Mouse (Mus musculus) liver, embryonic 13.5 days (tissue): ENCODE measurements around the gene Olfr533. TPM values are rescaled to one million over a fixed set of nuclear protein-coding genes. Genes with fewer than 3 reads are reported as not detected.
"Not testable (repeated sequence)": the region's sequence is repeated elsewhere in the genome, so short reads cannot be mapped to it uniquely, and the experiment has no call there.

Experiments
- ATAC-seq: fragments of 200-750 bp; cut with Nextera tagmentation; 2 replicates; pipeline ENCODE4 v1.8.0; 2017; ENCODE audit warnings: low read depth, mild to moderate bottlenecking, moderate number of reproducible peaks, moderate library complexity
- DNase-seq: peaks from one replicate; pipeline ENCODE4 v3.0.0; 2022
- H3K27ac ChIP-seq: fragments of 300-500 bp; sonication (generic); 2 replicates; pipeline ENCODE4 v1.5.1; 2015; ENCODE audit warnings: moderate library complexity, mild to moderate bottlenecking, inconsistent platforms
- H3K27me3 ChIP-seq: fragments of 300-500 bp; sonication (generic); 2 replicates; pipeline ENCODE4 v1.6.1; 2015; ENCODE audit warnings: mild to moderate bottlenecking, inconsistent platforms
- H3K36me3 ChIP-seq: fragments of 300-500 bp; sonication (generic); 2 replicates; pipeline ENCODE4 v1.6.1; 2015; ENCODE audit warnings: mild to moderate bottlenecking, inconsistent platforms
- H3K4me1 ChIP-seq: fragments of 300-500 bp; sonication (generic); replicated peaks from 2 replicates; pipeline ENCODE4 v1.6.1; 2015; ENCODE audit warnings: inconsistent platforms
- H3K4me2 ChIP-seq: fragments of 300-500 bp; sonication (generic); 2 replicates; pipeline ENCODE4 v1.6.1; 2015; ENCODE audit warnings: inconsistent platforms, mild to moderate bottlenecking, moderate library complexity
- H3K4me3 ChIP-seq: fragments of 300-500 bp; sonication (generic); replicated peaks from 2 replicates; pipeline ENCODE4 v1.5.1; 2015; ENCODE audit warnings: mild to moderate bottlenecking, inconsistent platforms
- H3K9ac ChIP-seq: fragments of 300-500 bp; sonication (generic); 2 replicates; pipeline ENCODE4 v1.6.1; 2015; ENCODE audit warnings: mild to moderate bottlenecking, inconsistent platforms
- H3K9me3 ChIP-seq: fragments of 300-500 bp; sonication (generic); replicated peaks from 2 replicates; pipeline ENCODE4 v1.6.1; 2016; ENCODE audit warnings: inconsistent platforms
- WGBS: fragments of 180-500 bp; shearing (Covaris S2); methylation state at CpG from one replicate; pipeline ENCODE4 v1.1.7; 2015; ENCODE audit not compliant: insufficient replicate concordance; 5-methylcytosine and 5-hydroxymethylcytosine counted together
- polyA plus RNA-seq: library from polyadenylated mRNA; unstranded; fragments of >200 nt; fragmentation: Nextera tagmentation; extraction: Ambion mirVana; gene quantifications from 2 replicates; pipeline ENCODE4 v1.2.1, GENCODE M21; 2015

The Olfr533 gene
- not detected in 2 replicates for polyA plus RNA-seq

- not testable (repeated sequence) for H3K27me3 ChIP-seq, H3K4me2 ChIP-seq, H3K9me3 ChIP-seq, DNase-seq, H3K4me1 ChIP-seq, H3K4me3 ChIP-seq, ATAC-seq, H3K36me3 ChIP-seq, H3K27ac ChIP-seq, H3K9ac ChIP-seq
- 50% methylated on average over 1 of the region's 1 CpGs for WGBS
Observed at GRCm38 (mm10) chr7:140463070-140463469, at the start of gene Olfr533. TSS of gene Olfr533 (plus strand) at chr7:140463370.

DNA sequence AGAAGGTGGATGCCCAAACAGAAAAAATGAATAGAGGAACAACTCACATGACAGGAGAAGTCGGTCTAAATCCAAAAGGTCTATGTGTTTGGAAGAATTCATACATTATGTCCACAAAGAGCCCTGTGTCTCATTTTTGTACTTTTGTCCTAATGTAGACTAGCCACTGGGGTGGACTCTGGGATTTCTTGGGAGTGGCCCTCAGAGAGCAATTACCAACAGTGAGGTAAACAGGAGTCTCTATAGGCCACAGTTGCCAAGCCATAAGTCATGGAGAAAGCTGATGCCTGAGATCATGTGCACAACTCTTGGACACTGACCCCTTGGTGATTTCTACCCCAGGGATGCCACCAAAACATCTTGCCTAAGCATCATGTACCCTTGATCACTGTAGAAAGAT is 41.6 kb upstream of the Olfr533 start, which contains the start of gene Olfr532:
TSS of gene Olfr532 (minus strand) at position 101 of the 400 bp plus-strand sequence.
- H3K27ac ChIP-seq: no peak within 1 kb of the TSS
- no peaks in the 10 kb centered on the region for H3K27me3 ChIP-seq
- WGBS: 66% methylated on average over 1 of the region's 1 CpGs
- no peak within 1 kb of the TSS for H3K4me3 ChIP-seq
- no peak within 1 kb of the TSS for H3K9ac ChIP-seq
- H3K4me1 ChIP-seq: no peaks in the 10 kb centered on the region
- H3K4me2 ChIP-seq: no peak within 1 kb of the TSS
- DNase-seq (no peak), ATAC-seq (no peak)
- H3K9me3 ChIP-seq: no peaks in the 10 kb centered on the region
- no peaks in the 10 kb centered on the region for H3K36me3 ChIP-seq

- no peak overlapping the region for H3K4me2 ChIP-seq
- no peak for ATAC-seq
- DNase-seq: no peak
- no peaks in the 10 kb centered on the region for H3K4me1 ChIP-seq
- 43% methylated on average over 1 of the region's 1 CpGs for WGBS
- no peak overlapping the region for H3K4me3 ChIP-seq
- no peaks in the 10 kb centered on the region for H3K9me3 ChIP-seq
- H3K9ac ChIP-seq: no peak overlapping the region
- H3K27me3 ChIP-seq: no peaks in the 10 kb centered on the region
- no peaks in the 10 kb centered on the region for H3K36me3 ChIP-seq
- no peak overlapping the region for H3K27ac ChIP-seq
Observed at GRCm38 (mm10) chr7:140443141-140443540, 20.0 kb upstream of the Olfr533 start.

DNA sequence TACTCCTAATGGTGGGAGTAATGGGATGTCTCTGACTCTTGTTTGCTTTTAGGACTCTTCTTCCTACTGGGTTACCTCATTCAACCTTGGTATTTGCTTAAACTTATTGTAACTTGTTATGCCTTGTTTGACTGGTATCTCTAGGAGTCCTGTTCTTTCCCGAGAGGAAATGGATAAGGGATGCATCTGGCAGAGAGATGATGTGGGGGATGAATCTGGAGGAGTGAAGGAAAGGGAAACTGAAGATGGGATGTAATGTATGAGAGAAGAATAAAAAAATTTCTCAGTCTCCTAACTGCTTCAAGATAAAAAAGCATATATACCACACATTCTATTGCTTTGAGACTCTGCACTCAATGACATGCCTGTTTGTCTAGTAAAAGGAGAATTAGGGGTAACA is 14.7 kb downstream of the Olfr533 start:
- no peak overlapping the region for H3K9ac ChIP-seq
- H3K9me3 ChIP-seq: no peaks in the 10 kb centered on the region; the same call in 1 of the 2 replicates
- no peak overlapping the region for H3K4me2 ChIP-seq
- WGBS: 28% methylated on average over 1 of the region's 1 CpGs
- no peaks in the 10 kb centered on the region for H3K27me3 ChIP-seq
- no peak overlapping the region for H3K4me3 ChIP-seq
- H3K27ac ChIP-seq: no peak overlapping the region
- no peak for DNase-seq
- H3K36me3 ChIP-seq: no peaks in the 10 kb centered on the region
- H3K4me1 ChIP-seq: no peaks in the 10 kb centered on the region
- no peak for ATAC-seq

- Histone ChIP-seq H3K27ac (no peak overlapping the region), H3K9me3 (no peaks in the 10 kb centered on the region; the same call in 1 of the 2 replicates), H3K4me1 (no peaks in the 10 kb centered on the region), H3K9ac (no peak overlapping the region), H3K4me3 (no peak overlapping the region), H3K36me3 (no peaks in the 10 kb centered on the region), H3K4me2 (no peak overlapping the region), H3K27me3 (no peaks in the 10 kb centered on the region)
- ATAC-seq (no peak), DNase-seq (no peak)
- WGBS: 65% methylated on average over 1 of the region's 1 CpGs
Observed at GRCm38 (mm10) chr7:140478733-140479132, 15.6 kb downstream of the Olfr533 start.

- Histone ChIP-seq H3K9me3 (no peaks in the 10 kb centered on the region), H3K4me3 (no peak within 1 kb of the TSS), H3K4me2 (no peak within 1 kb of the TSS), H3K9ac (no peak within 1 kb of the TSS), H3K4me1 (no peaks in the 10 kb centered on the region), H3K36me3 (no peaks in the 10 kb centered on the region), H3K27ac (no peak within 1 kb of the TSS), H3K27me3 (no peaks in the 10 kb centered on the region)
- DNase-seq: no peak
- WGBS: 60% methylated on average over 1 of the region's 1 CpGs
- ATAC-seq: no peak
Observed at GRCm38 (mm10) chr7:140483916-140484315, 20.7 kb downstream of the Olfr533 start, which contains the start of gene Olfr535. TSS of gene Olfr535 (plus strand) at chr7:140484216.

GRCm38 (mm10) chr7:140488981-140489380 is 25.8 kb downstream of the Olfr533 start:
- Histone ChIP-seq H3K9ac (no peak overlapping the region), H3K4me3 (no peak overlapping the region), H3K27ac (no peak overlapping the region), H3K36me3 (no peaks in the 10 kb centered on the region), H3K9me3 (no peaks in the 10 kb centered on the region), H3K4me1 (no peaks in the 10 kb centered on the region), H3K27me3 (no peaks in the 10 kb centered on the region), H3K4me2 (no peak overlapping the region)
- WGBS: 62% methylated on average over 1 of the region's 1 CpGs
- DNase-seq (no peak), ATAC-seq (no peak)

- Histone ChIP-seq H3K27me3 (no peaks in the 10 kb centered on the region), H3K9me3 (no peaks in the 10 kb centered on the region), H3K4me2 (no peak overlapping the region), H3K4me3 (no peak overlapping the region), H3K27ac (no peak overlapping the region), H3K9ac (no peak overlapping the region), H3K36me3 (no peaks in the 10 kb centered on the region), H3K4me1 (no peaks in the 10 kb centered on the region)
- WGBS: 17% methylated on average over 2 of the region's 2 CpGs
- ATAC-seq (no peak), DNase-seq (no peak)
Observed at GRCm38 (mm10) chr7:140494231-140494630, 31.1 kb downstream of the Olfr533 start.

DNA sequence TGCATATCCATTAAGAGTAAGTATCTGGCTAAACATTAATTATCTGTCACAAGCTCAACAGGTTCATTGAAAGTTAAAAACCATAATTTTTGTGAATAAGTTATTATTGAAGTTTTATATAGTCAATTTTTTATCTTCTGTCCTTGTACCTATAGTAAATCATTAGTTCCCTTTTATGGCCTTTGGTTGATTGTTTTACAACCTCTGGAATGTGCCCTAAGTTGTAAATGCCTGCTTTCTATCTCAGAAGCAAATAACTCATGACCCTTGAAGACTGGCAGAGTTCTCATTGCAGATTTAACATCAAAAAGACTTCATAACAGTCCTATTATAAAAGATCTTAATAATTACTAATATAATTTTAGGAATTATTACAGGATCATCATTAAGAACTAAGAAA is 31.5 kb downstream of the Olfr533 start:
- Histone ChIP-seq H3K4me3 (no peak overlapping the region), H3K4me2 (no peak overlapping the region), H3K9ac (no peak overlapping the region), H3K36me3 (no peaks in the 10 kb centered on the region), H3K27me3 (no peaks in the 10 kb centered on the region), H3K27ac (no peak overlapping the region), H3K9me3 (no peaks in the 10 kb centered on the region), H3K4me1 (no peaks in the 10 kb centered on the region)
- ATAC-seq (no peak), DNase-seq (no peak)

GRCm38 (mm10) chr7:140507346-140508021 is 44.3 kb downstream of the Olfr533 start, which contains the start of gene Olfr536:
TSS of gene Olfr536 (minus strand) at chr7:140507396.
- ATAC-seq, H3K4me3 ChIP-seq, H3K36me3 ChIP-seq, H3K9ac ChIP-seq, DNase-seq, H3K4me2 ChIP-seq, H3K4me1 ChIP-seq, H3K9me3 ChIP-seq, H3K27ac ChIP-seq, H3K27me3 ChIP-seq: not testable (repeated sequence)
- 48% methylated on average over 2 of the region's 2 CpGs for WGBS
